Mouse (Mus musculus) liver, embryonic 16.5 days (tissue): Measurements from ENCODE around the gene Tmem33. TPM values are rescaled to one million over a fixed set of nuclear protein-coding genes. Genes with fewer than 3 reads are reported as not detected.

Source experiments
- ATAC-seq: fragments of 200-750 bp; cut with Nextera tagmentation; 2 replicates; pipeline ENCODE4 v1.8.0; 2017; ENCODE audit warnings: low read depth, mild to moderate bottlenecking, moderate number of reproducible peaks, moderate library complexity
- H3K27ac ChIP-seq: fragments of 300-500 bp; sonication (generic); 2 replicates; pipeline ENCODE4 v1.5.1; 2014; ENCODE audit warnings: mild to moderate bottlenecking, low read length
- H3K27me3 ChIP-seq: fragments of 300-500 bp; sonication (generic); 2 replicates; pipeline ENCODE4 v1.6.1; 2014; ENCODE audit warnings: low read depth, low read length, mixed read lengths; ENCODE audit not compliant: control insufficient read depth, insufficient read depth
- H3K36me3 ChIP-seq: fragments of 300-500 bp; sonication (generic); 2 replicates; pipeline ENCODE4 v1.6.1; 2014; ENCODE audit warnings: mild to moderate bottlenecking; ENCODE audit not compliant: control insufficient read depth, insufficient read depth
- H3K4me1 ChIP-seq: fragments of 300-500 bp; sonication (generic); 2 replicates; pipeline ENCODE4 v1.6.1; 2014; ENCODE audit warnings: low read depth, low read length, mixed read lengths; ENCODE audit not compliant: control insufficient read depth
- H3K4me2 ChIP-seq: fragments of 300-500 bp; sonication (generic); 2 replicates; pipeline ENCODE4 v1.6.1; 2014; ENCODE audit warnings: low read depth, low read length, mixed read lengths
- H3K4me3 ChIP-seq: fragments of 300-500 bp; sonication (generic); 2 replicates; pipeline ENCODE4 v1.5.1; 2014; ENCODE audit warnings: low read depth, mild to moderate bottlenecking, low read length
- H3K9ac ChIP-seq: fragments of 300-500 bp; sonication (generic); 2 replicates; pipeline ENCODE4 v1.6.1; 2014; ENCODE audit warnings: low read depth, low read length
- H3K9me3 ChIP-seq: fragments of 300-500 bp; sonication (generic); replicated peaks from 2 replicates; pipeline ENCODE4 v1.6.1; 2016; ENCODE audit warnings: low read length; ENCODE audit not compliant: control insufficient read depth
- WGBS: fragments of 180-500 bp; shearing (Covaris S2); extraction: QIAGEN DNeasy Blood & Tissue Kit; methylation state at CpG from one replicate; pipeline ENCODE4 v1.1.7; 2014; ENCODE audit not compliant: insufficient replicate concordance; 5-methylcytosine and 5-hydroxymethylcytosine counted together
- polyA plus RNA-seq: library from polyadenylated mRNA; unstranded; fragments of >200 nt; fragmentation: Nextera tagmentation; extraction: Ambion mirVana; gene quantifications from 2 replicates; pipeline ENCODE4 v1.2.1, GENCODE M21; 2015

The Tmem33 gene
- polyA plus RNA-seq, 1 experiment from 2014 or later, result 70.7 TPM

DNA sequence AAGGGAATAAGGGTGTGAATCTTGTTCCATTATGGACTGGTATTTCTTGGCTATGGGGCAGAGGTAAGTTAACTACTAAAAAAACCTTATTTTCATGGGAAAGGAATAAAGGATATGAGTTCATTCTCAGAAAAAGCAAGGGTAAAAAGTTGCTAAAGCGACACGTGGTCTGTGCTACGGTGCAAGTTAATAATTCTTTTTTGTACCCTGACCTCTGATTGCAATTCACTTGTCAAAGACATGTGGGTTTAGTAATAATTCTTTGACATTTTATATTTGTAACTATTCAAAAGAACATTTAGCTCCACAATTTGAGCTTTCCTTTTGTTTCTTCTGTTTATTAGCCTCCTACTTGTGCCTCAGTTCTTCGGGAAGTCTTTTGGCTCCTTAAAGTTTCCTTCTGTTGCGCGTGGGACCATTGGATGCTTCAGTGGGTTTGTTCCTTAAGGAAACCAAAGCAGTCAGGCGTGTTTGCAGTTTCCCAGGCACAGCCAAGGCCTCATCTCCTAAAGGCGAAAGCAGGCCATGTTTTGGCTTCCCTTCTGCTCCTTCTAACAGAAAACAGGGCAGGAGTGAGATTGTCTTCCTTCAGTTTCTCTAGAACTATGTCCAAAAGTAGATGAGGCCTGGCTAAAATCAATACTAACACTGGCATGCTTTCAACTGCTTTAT lies 40.7 kb downstream of the Tmem33 start:
- ATAC-seq, result no peak
- no peaks in the 10 kb centered on the region for H3K9me3 ChIP-seq
- no peak overlapping the region for H3K4me2 ChIP-seq
- no peaks in the 10 kb centered on the region for H3K36me3 ChIP-seq
- peaks cover 13% of the 10 kb centered on the region for H3K4me1 ChIP-seq
- H3K27ac ChIP-seq, result no peak overlapping the region
- 85% methylated on average over 8 of the region's 8 CpGs for WGBS
- H3K27me3 ChIP-seq, result no peaks in the 10 kb centered on the region
- no peak overlapping the region for H3K4me3 ChIP-seq
- no peak overlapping the region for H3K9ac ChIP-seq

DNA sequence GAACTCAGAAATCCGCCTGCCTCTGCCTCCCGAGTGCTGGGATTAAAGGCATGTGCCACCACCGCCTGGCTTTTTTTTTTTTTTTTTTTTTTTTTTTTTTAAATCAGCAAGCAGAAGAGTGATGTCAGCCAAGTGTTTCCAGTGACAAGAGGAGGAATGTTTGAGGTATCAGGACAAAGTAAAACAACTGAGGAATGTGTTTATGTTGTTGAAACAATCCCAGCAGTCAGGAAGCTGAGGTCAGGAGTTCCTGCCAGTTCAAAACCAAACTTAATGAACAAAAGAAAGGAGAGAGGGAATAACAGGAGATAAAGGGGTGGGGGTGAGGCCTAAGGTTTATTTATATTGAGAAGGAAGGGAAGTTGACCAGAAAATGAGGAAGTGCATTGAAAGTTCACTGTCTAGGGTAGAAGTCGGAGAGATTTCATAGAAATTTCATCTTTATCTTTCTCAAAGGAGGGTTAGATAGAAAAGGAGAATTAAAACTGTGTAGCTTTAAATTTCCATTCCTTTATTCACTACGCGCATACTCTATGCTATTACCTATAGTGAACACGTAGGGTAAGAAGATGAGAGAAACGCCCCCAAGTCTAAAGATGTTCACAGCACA lies 41.5 kb downstream of the Tmem33 start:
- Histone ChIP-seq H3K9ac (no peak overlapping the region), H3K4me3 (no peak overlapping the region), H3K27me3 (no peaks in the 10 kb centered on the region), H3K4me2 (no peak overlapping the region), H3K4me1 (peaks cover 7% of the 10 kb centered on the region), H3K27ac (no peak overlapping the region), H3K36me3 (no peaks in the 10 kb centered on the region), H3K9me3 (no peaks in the 10 kb centered on the region)
- ATAC-seq, result no peak
- 51% methylated on average over 8 of the region's 8 CpGs for WGBS

DNA sequence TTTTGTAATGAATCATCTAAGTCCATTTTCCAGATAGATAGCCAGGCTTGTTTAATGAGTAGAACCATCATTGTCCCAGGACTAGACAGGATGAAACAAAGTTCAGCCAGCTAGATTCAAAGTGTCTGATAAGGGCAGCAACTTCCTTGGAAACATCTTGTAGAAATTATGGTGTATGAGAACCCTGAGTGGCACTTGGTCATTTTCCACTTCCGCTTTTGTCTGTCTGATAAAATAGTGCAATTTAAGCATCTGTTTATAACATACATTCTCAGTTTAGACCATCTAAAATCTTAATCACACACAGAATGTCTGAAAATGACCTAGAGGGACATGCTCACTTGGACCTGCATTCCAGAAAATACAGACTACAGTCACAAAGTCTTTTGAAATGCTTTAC lies 43.5 kb downstream of the Tmem33 start:
- no peak for ATAC-seq
- Histone ChIP-seq H3K4me3 (no peak overlapping the region), H3K4me1 (peaks cover 7% of the 10 kb centered on the region; the same call in 1 of the 2 replicates), H3K4me2 (no peak overlapping the region), H3K27me3 (no peaks in the 10 kb centered on the region), H3K36me3 (no peaks in the 10 kb centered on the region), H3K9me3 (no peaks in the 10 kb centered on the region), H3K27ac (no peak overlapping the region), H3K9ac (no peak overlapping the region)
- 50% methylated on average over 1 of the region's 1 CpGs for WGBS

DNA sequence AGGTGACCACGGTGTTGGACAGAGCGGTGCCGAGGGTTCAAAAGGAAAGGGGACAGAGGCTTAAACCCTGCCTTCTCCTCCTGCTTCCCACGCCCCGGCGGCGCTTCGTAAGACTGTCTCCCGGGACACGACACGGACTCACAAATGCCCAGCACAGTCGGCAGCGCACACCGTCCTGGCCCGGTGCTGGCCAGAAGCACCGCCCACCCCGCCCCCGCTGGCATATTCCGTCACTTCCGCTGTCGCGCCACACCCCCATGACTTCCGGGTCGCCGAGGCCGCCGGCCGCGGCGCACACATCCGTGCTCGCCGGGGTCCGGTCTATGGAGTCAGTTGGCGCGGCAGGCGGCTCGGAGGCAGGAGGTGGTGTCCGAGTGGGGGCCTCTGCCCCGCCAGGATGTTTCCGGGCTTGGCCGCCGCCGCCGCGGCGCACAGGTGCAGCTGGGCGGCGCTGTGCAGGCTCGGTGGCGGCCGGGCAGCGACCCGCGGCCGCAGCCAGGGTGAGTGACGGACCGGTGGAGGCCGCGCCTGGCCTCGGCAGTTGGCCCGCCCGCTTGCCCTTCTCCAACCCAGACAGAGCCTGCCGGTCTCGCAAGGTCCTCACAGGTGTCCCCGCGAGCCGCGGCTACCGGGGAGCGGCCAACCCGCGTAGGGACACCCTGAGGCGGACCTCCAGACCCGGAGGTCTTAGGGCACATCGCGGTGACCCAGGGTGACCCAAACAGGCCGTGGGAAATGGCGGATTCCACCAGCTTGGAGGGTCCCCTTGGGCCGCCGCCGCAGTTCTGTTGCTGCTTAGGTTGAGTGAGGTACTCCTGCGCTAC lies 46.5 kb downstream of the Tmem33 start, which contains the start of gene Slc30a9:
Gene Slc30a9, plus strand, starts transcription at position 258 of the 824 bp plus-strand sequence.
- under 1% methylated on average over 77 of the region's 83 CpGs for WGBS
- H3K27me3 ChIP-seq, result no peaks in the 10 kb centered on the region
- H3K9me3 ChIP-seq, result no peaks in the 10 kb centered on the region
- peak; percentile 95 for ATAC-seq
- peak within 1 kb of the TSS; percentile 93 for H3K9ac ChIP-seq
- H3K4me2 ChIP-seq, result peak within 1 kb of the TSS; percentile 78
- peaks cover 7% of the 10 kb centered on the region for H3K36me3 ChIP-seq
- H3K4me1 ChIP-seq, result peaks cover 15% of the 10 kb centered on the region
- peak within 1 kb of the TSS; percentile 94 for H3K4me3 ChIP-seq
- H3K27ac ChIP-seq, result peak within 1 kb of the TSS; percentile 90

DNA sequence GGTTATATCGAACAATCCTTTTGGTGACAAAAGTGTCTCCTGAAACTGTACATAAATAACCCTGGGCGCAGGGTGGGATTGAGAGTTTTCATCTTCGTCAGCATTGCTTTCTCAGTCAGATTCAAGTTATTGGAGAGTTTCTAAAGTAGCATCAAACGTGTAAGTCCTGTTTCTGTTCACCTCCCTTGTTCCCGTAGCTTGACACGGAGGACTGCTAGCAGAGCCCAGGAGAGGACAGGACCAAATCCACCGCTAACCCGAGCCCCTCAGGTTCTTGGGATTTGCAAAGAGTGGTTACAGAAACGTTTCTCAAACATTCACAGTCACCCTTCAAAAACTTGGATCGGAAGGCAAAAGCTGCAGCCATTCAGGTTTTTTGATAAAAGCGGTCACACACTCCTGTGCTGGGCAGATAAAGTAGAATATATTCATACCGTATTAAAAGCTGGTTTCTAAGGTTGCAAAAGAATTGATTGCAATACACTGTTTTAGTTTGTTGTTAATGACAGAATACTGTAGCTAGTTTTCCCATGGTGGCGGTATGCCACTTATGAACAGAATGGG lies 47.4 kb downstream of the Tmem33 start:
- Histone ChIP-seq H3K9ac (peak overlapping the region; percentile 93), H3K27me3 (no peaks in the 10 kb centered on the region), H3K27ac (peak overlapping the region; percentile 90), H3K4me3 (peak overlapping the region; percentile 94), H3K4me1 (peaks cover 15% of the 10 kb centered on the region), H3K36me3 (peaks cover 7% of the 10 kb centered on the region), H3K4me2 (peak overlapping the region; percentile 78), H3K9me3 (no peaks in the 10 kb centered on the region)
- 10% methylated on average over 13 of the region's 13 CpGs for WGBS
- peak; percentile 11; the same call in 1 of the 2 replicates for ATAC-seq

DNA sequence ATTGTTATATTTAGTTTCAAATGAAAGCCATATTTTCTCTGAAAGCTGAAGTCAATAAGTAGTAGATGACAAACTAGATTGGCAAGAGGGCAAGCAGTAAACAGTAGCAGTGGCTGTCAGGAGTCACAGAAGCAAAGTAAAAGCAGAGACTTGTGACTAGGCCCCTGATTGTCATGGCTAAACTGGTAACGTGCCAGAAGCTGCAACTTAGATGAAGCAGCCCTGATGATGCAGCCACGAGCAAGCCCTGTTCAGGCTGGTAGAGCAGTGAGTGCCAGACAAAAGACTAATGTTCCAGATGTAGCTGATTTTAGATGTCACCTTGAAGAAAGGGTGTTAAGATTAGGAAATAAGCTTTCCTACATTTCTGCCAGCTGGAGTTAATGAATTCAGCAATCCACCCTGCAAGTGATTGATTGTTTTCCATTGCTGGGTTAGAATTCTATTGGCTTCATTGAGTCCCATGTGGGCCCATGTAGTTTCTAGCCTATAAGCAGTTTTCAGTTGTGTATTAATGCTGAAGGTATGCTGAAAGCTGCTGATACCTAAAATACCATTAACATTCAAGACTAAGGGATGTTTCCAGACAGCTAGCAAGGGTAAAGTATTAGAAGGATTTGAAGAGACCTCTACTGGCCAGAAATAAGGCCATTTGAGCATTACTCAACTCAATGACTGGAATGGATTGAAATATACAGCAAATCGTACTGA lies 51.6 kb downstream of the Tmem33 start:
- WGBS, result 65% methylated on average over 3 of the region's 3 CpGs
- Histone ChIP-seq H3K9me3 (no peaks in the 10 kb centered on the region), H3K27ac (no peak overlapping the region), H3K4me3 (no peak overlapping the region), H3K36me3 (peaks cover 14% of the 10 kb centered on the region), H3K9ac (no peak overlapping the region), H3K4me1 (peaks cover 15% of the 10 kb centered on the region), H3K4me2 (no peak overlapping the region), H3K27me3 (no peaks in the 10 kb centered on the region)
- ATAC-seq, result no peak

DNA sequence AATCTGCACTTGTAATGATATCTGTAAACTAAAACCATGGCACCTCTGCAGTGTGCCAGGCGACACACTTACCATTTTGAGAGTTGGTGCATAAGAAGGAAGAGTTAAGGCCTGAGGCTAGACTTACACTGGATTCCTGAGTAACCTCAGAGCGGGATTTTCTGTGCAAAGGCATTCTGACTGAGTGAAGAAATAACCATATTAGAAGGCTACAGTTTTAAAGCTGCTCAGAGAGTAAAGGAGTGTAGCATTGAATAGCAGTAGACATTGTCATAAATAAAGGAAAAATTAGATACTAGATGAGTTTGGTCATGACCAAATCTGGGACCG lies 52.1 kb downstream of the Tmem33 start:
- no peaks in the 10 kb centered on the region for H3K9me3 ChIP-seq
- no peak for ATAC-seq
- H3K27ac ChIP-seq, result no peak overlapping the region
- no peak overlapping the region for H3K4me3 ChIP-seq
- H3K4me2 ChIP-seq, result no peak overlapping the region
- H3K36me3 ChIP-seq, result peaks cover 15% of the 10 kb centered on the region
- H3K9ac ChIP-seq, result no peak overlapping the region
- peaks cover 15% of the 10 kb centered on the region for H3K4me1 ChIP-seq
- H3K27me3 ChIP-seq, result no peaks in the 10 kb centered on the region
- 86% methylated on average over 3 of the region's 3 CpGs for WGBS

DNA sequence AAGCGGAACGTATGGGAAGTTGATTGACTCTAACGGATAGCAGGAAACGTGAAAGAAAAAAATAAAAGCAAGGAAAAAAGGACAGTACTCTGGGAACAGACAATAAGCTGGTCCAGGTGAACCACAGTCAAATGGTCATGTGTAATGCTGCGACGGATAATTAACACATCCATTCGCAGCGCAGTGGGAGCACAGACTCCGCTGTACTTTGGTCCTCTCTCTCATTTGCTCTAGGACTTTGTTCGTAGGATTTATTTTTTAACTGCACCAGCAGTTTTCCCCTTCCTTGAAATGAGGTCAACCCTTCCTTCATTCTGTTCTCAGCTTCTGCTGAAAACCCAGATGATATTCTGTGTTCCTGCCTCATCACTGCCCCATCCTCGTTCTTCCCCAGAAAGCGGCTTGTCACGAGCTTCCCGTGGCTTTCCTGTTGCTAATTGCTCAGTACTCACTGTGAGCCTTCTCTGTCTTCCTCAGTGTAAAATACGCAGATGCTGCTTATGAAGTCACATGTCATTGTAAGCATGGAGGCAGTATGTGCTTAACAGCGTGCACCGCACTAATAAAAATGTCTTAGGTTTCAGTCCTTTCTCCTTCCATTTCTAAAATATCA lies 61.4 kb downstream of the Tmem33 start:
- no peaks in the 10 kb centered on the region for H3K9me3 ChIP-seq
- H3K4me3 ChIP-seq, result no peak overlapping the region
- WGBS, result 84% methylated on average over 17 of the region's 17 CpGs
- no peak overlapping the region for H3K27ac ChIP-seq
- no peak for ATAC-seq
- H3K27me3 ChIP-seq, result no peaks in the 10 kb centered on the region
- no peak overlapping the region for H3K4me2 ChIP-seq
- H3K4me1 ChIP-seq, result no peaks in the 10 kb centered on the region
- H3K36me3 ChIP-seq, result peaks cover 20% of the 10 kb centered on the region
- H3K9ac ChIP-seq, result no peak overlapping the region
